Mouse (Mus musculus): ENCODE measurements around the gene Mettl18. TPM values are rescaled to one million over a fixed set of nuclear protein-coding genes. Genes with fewer than 3 reads are reported as not detected.
"Not testable (repeated sequence)": the region's sequence is repeated elsewhere in the genome, so short reads cannot be mapped to it uniquely, and the experiment has no call there.

The Mettl18 gene
- total RNA-seq (2021), result 1 to 10 TPM; 3.6 to 4.1 TPM

DNA sequence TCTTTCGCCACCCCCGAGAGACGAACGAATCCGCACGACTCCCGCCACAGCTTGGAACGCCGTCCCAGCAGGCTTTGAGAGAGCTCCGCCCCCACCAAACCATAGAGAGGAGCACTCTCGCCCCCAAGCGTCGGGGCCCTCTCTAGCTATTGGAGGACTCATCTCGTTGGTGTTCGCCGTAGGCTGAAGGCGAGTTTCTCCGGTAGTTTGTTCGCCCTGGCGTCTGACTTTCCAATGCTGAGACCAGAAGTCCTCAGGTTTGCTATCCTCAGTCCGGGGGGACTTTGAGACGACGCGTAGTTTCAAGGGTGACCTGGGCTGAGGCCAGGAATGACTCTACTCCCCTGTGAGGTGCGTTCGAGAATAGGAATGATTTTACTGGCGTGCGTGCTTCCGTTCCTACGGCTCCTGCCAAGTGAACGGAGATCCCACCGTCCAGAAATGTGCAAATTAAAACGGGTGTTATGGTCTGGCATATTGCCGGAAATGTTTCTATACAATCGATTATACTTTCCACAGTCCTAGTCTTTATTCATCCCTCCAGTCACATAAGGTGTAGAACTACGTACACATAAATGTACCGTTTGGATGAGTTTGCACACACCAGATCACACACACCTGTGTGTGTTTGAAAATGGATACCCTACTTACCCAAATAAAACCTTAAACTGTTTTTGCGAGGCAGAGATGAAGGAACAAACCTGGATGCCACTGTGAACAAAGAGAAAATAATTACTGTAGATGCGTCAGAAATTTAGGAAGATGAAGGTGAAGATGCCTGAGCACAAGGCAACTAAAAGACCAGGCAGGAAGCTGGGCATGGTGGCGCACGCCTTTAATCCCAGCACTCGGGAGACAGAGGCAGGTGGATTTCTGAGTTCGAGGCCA is at the start of gene Mettl18, which contains the start of gene BC055324:
Gene Mettl18, plus strand, starts transcription at position 169 of the 888 bp plus-strand sequence.
Gene BC055324, minus strand, starts transcription at position 76 of the 888 bp plus-strand sequence.
- DNase-seq (ENCODE audit: low spot score), result peak; percentile 73
- intact Hi-C loops (cut with DNase I), result loop anchor here (5.0 kb wide), 1 partner anchor 63 kb away; no protein-coding TSS in a partner anchor

DNA sequence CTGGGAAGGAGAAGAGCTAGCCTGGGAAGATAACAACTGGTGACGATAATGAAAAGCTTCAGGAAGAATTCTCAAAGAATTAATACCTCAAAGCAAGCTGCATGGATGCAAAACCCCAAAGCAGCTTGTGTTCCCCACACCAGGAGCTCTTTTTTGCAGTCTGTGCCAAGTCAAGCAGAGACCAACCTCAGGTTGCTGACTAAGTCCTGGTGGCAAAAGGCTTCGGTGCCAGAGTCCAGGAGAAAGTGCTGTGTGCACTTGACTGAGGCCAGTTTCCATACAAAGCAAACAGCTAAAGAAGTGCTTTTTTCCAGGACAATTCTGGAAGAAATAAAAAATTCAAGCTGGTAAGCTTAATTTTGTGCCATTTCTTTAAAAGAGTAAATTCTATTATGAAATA is 41.3 kb upstream of the Mettl18 start:
- intact Hi-C loops (cut with DNase I), result no loop called here
- DNase-seq (ENCODE audit: low spot score), result no peak

DNA sequence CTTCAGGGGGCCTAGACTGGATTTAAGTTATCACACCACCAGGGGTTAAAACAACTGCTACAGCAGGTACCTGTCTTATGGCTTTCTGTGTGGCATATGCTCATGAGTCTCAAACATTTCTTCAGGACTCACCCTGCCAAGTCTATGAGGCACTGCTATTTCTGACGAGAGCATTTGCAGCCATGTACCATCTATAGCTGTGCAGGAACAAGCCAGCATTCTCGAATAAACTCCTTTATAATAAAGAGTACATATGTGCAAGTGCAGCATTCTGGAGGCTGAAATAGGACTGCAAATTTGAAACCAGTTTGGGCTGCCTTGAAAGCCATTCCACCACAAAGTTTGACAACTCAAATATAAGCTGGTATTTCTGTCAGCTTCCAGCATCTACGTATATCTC is 36.7 kb upstream of the Mettl18 start:
- DNase-seq (ENCODE audit: low spot score), result no peak
- intact Hi-C loops (cut with DNase I), result no loop called here

DNA sequence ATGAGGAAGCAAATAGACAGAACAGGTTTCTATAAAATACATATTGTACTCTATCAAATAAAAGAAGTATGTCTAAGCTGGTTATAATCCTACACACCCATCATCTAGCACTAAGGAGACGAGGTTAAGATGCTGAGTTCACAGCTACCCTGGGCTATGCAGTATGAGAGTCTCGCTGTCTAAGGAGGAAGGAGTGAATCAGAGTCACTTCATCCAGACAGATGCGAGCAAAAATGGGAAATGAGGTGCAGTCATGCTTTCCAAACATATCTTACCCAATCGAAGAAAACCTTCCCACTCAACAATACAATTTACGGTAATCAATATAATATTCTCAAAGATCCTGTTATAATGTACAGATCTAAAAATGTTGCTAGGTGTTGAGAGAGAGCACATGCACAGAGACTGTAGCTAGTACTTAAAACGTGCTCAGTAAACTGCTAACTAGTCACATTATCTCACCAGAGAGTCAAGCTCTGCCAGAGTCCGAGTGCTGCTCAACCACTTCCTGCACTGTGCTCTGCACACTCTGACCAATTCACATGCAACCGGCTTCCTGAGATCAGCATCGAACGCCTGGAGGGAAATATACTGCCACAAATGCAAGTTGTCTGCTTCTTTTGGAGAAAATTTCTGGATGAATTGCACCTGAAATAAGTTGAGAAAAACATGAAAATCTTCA is 30.5 kb upstream of the Mettl18 start:
- intact Hi-C loops (cut with DNase I), result no loop called here
- DNase-seq (ENCODE audit: low spot score), result no peak

DNA sequence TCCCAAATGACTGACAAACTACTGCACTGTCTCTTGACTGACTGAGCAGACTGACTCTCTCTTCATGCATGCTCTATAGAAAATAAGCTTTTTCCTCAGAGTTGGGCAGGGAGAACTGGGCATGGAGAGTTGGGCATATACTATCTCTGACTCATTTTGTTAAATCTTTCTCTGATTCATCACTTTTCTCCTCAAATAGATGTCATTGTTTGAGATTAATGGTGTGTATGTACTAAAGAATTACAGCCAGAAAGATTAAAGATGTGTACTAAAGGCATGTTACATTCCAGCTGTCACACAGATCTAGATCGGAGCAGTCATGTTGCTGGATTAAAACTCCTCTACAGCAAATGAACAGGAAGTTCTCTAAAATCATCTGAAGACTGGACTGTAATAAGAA is 20.2 kb upstream of the Mettl18 start:
- no peak for DNase-seq (ENCODE audit: low spot score)
- intact Hi-C loops (cut with DNase I), result no loop called here

DNA sequence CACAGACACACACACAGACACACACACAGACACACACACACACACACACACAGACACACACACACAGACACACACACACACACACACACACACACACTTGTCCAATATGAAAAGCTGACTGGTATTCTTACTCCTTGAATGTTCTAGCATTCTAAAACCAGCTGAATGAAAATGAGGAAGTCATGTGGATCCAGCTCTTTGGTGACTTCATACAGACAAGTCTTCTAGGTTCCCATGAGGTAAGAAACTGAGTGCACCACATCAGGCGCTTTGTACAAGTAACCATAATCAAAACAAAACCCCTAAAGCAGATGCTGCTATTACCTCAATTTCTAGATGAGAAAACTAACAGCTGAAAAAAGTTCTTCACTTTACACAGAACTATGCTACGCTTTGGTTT is 19.6 kb upstream of the Mettl18 start:
- intact Hi-C loops (cut with DNase I), result no loop called here
- no peak for DNase-seq (ENCODE audit: low spot score)

DNA sequence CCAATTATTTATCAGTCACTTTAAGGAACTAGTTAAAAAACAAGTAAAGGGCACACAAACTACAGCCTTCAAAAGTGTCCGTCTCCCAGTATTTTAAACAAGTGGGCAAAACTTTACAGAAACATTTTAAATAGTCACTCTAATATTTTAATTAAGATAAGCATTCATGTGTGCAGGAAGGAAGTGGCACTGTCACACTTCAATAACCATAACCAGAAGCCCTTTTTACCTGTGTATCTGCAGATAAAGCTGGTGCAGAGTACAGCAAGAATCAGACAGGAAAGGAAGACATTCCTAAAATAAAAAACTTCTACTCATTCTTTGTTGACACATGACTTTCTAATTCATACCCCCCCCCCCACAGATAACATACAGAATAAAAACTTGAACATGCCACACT is 18.2 kb upstream of the Mettl18 start:
- DNase-seq (ENCODE audit: low spot score), result no peak
- intact Hi-C loops (cut with DNase I), result no loop called here

DNA sequence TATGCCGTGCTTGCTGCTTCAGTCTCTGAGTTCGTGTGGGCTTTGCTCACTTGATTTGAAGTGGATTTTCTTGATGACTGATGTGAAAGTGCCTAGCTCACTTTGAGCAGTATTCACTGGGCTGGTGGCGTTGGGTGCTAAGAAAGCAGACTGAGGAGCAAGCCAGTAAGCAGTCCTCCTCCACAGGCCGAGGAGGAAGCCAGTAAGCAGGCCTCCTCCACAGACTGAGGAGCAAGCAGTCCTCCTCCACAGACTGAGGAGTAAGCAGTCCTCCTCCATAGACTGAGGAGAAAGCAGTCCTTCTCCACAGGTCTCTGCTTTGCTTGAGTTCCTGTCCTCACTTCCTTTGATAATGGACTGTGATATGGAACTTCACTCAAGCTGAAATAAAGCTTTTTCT is 2.3 kb upstream of the Mettl18 start:
- intact Hi-C loops (cut with DNase I), result loop anchor here (5.0 kb wide), 1 partner anchor 60 kb away; no protein-coding TSS in a partner anchor
- no peak for DNase-seq (ENCODE audit: low spot score)

DNA sequence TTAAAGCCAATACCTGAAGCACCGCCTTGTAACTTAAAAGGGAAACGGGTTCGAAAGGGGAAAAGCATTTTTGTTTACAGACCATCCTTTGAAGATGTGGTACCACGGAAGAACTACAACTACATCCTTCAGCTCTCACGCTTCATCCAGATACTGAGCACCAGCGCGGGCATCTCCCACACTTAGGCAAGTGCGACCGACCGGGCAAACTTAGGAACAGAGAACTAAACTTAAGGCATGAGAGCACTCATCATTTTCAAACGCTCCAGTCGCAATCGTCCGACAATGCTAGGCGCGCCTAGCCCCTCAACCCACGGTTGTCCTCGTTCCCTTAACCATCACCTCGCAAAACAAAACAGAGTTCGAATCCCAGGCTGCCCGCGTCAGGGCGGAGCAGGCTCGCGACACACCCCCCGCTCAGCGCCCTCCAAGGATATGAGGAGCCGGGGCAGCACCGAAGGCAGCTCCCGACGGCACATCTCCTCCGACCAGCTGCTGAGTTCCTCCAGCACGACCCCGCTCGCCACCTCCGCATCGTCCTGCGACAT is 442 bp upstream of the Mettl18 start:
- DNase-seq (ENCODE audit: low spot score), result no peak
- intact Hi-C loops (cut with DNase I), result loop anchor here (5.0 kb wide), 1 partner anchor 62 kb away; no protein-coding TSS in a partner anchor

DNA sequence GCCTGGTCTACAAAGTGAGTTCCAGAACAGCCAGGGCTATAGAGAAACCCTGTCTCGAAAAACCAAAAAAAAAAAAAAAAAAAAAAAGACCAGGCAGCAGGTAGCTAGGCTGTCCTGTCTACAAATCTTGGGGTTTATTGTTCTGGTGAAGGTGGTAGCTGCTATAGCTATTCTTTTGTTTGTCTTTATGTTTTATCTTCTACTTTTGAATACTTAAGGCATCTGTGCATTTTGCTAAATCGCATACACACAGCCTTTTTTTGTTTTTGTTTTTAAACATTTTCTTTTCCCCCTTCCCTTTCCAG is 872 bp downstream of the Mettl18 start:
- DNase-seq (ENCODE audit: low spot score), result no peak
- intact Hi-C loops (cut with DNase I), result no loop called here

DNA sequence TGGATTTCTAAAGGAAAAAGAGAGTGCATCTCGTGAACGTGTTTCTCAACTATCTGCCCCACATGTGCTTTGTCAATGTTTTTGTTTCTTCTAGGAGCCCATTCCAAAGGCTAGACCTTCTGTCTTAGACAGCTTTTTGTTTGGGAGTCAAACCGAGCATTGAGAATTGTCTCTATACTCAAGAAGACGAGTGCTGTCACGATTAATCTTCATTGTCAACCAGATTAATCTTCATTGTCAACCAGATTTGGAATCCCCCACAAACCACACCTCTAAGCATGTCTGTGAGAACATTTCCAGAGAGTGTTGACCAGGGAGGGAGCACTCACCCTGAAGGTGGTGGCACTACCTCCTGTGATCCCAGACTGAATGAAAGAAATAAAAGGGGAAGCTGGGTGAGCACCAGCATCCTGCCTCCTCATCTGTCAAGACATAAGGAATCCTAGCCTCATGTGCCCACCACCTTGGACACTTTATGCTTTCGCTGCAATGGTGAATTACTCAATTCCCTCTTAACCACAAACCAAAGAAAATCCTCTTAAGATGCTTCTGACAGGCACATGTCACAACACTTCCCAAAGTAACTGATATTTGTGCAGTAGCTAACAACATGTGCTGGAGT is 7.3 kb downstream of the Mettl18 start:
- intact Hi-C loops (cut with DNase I), result no loop called here
- no peak for DNase-seq (ENCODE audit: low spot score)

DNA sequence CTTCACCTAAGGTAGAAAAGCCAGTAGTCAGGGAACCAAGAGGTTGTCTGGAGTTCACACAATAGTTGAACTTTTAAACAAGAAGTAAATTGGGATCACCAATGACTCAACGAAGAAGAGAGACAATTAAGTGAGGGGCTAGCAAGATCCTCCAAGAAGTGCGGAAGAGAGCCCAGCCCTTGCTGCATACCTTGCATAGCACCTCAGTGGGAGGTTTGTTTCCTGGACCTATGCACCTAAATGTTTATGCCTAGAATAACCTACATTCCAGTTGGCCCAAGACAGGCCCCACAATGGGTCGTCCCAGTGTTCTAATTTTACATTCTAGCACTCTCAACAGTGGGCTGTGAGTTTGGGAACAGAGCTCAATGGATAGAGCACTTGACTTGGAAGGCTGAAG is 9.6 kb downstream of the Mettl18 start:
- DNase-seq (ENCODE audit: low spot score), result no peak
- intact Hi-C loops (cut with DNase I), result no loop called here

DNA sequence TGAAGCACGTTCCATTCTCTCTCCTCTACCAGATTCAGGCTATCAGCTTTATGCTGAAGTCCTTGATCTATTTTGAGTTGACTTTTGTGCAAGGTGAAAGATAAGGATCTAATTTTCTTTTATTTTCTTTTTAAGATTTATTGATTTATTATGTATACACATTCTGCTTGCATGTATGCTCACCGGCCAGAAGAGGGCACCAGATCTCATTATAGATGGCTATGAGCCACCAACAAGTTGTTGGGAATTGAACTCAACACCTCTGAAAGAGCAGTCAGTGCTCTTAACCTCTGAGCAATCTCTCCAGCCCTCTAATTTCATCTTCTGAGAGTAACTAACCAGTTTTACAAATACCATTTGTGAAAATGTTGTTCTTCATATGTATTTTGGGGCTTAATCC is 14.5 kb downstream of the Mettl18 start:
- intact Hi-C loops (cut with DNase I), result loop anchor here (1.0 to 5.0 kb wide), 2 partner anchors 129 to 173 kb away; no protein-coding TSS in a partner anchor
- DNase-seq (ENCODE audit: low spot score), result no peak

DNA sequence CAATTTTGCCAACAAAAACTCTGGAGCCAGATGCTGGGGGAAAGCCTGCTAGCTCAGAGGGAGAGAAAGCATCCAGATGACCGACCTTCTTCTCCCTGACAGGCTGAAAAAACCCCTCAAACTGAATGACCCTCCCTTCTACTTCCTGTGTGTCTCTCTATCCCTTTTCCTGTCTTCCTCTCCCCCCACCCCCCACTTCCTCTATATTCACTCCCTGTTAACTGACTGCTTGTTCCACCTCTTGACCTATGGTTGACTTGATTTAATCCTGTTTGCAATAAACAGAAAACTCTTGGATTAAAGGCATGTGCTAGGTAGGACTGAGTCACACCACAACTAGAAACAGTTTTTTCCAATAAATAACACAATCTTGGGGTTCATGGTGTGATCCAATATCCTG is 19.9 kb downstream of the Mettl18 start:
- intact Hi-C loops (cut with DNase I), result loop anchor here (5.0 kb wide), 1 partner anchor 38 kb away; no protein-coding TSS in a partner anchor
- no peak for DNase-seq (ENCODE audit: low spot score)

DNA sequence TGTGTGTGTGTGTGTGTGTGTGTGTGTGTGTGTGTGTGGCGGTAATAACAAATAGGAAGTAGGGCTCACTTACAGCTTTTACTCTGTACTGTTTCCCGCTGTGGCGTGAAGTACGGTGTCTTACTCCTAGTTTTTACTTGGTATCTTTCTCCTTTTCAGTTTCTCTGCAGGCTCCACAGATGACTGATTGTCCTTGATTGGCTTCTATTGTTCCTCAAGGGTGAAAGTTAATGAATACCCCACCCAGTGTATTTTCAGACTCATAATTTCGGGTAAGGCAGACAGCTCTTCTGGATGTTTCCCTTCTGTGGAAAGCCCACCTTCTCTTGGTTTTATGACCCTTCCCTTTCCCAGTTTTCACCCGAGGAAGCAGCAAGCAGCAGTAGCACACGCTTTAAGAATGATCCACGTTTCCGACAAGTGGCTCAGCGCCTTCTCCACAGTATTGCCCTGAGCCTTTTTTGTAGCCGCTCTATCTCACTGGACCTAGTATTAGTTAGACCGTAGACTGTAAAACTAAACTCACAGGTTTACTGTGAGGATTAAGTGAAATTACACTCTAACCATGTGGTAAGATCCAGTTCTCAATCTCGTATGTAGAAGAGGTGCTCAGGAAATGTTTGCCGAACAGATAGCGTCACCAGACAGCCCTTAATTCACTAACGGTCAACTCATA is 23.7 kb downstream of the Mettl18 start:
- no peak for DNase-seq (ENCODE audit: low spot score)
- intact Hi-C loops (cut with DNase I), result loop anchor here (5.0 kb wide), 1 partner anchor 34 kb away; no protein-coding TSS in a partner anchor

DNA sequence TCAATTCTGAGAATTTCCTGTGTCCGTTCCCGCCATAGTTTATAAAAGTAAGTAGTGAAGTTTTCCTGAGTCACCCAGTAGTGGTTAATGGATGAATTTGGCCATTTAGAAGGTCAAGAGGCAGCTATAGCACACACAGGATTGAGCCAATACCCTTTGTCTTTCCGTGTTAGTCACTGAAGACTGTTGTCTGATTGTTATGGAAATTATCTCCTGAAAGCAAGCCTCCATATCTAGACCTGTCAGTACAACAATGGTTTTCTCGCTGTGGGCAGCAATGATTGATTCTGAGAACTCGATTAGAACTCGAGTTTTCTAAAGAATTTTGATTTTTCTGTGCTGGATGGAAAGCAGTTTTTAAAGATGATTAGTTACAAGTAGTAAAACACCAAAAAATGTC is 25.1 kb downstream of the Mettl18 start:
- intact Hi-C loops (cut with DNase I), result loop anchor here (5.0 kb wide), 1 partner anchor 33 kb away; no protein-coding TSS in a partner anchor
- no peak for DNase-seq (ENCODE audit: low spot score)

DNA sequence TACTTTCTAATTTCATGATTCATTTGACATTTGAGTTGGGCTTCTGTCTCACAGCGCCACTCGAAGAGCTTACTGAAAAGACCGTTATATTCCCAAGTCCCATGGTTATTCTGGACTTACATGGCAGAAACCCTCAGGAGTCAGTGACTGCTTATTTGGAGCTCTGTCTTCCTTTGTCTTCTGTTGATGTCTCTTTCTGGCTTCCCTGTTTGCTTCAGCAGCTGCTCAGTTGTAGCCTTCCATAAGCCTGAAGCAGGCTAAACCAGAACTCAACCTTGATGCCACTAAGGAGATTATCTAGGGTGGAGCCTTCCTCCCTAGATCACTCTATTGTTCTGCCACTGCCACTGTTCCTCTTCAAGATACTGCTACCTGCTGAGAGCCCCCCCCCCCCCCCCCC is 26.1 kb downstream of the Mettl18 start:
- intact Hi-C loops (cut with DNase I); DNase-seq (ENCODE audit: low spot score): not testable (repeated sequence)

DNA sequence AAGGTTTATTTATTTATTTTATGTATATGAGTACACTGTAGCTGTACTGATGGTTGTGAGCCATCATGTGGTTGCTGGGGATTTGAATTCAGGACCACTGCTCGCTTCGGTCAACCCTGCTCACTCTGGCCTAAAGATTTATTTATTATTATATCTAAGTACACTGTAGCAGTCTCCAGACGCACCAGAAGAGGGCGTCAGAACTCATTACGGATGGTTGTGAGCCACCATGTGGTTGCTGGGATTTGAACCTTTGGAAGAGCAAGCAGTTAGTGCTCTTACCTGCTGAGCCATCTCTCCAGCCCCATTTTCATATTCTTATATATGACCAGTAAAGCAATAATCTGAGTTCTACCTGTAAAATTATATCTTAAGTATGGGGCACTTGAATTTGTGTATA is 27.4 kb downstream of the Mettl18 start:
- DNase-seq (ENCODE audit: low spot score); intact Hi-C loops (cut with DNase I): not testable (repeated sequence)

DNA sequence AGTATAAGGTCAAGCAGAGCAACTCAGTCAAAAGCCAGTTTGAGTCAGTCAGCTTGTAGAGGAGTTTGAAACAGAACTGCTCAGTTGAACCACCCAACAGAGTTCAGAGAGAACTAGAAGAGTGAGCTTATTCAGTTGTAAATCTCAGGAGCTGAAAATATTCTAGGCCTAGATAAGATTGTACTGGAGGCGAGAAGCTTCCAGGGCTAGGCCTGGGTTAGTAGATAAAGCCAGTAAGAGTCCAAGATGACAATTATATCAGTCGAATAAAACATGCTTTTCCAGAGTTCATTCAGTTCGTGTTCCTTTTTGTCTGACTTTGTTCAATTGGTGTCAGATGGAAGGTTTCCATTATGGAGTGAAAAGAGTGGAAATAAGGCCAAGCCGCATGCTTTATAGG is 31.0 kb downstream of the Mettl18 start:
- intact Hi-C loops (cut with DNase I), result no loop called here
- no peak for DNase-seq (ENCODE audit: low spot score)

DNA sequence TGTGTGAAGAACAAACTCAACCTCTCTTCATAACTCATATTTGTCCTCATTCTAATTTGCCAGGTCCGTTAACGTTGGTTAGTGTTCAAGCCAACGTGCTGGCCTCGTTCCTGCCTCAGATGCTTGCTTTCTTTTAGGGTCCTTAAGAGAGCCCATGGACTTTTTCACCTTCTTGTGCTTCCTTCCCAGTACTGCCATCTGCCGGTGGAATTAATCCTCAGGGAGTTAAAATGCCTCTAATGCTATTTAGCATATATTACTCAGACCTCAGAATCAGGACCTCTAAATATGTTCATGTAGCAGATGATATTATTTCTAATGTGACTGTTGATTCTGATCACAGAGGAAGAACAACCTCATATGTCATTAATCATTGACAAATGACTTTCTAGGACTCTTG is 32.7 kb downstream of the Mettl18 start:
- DNase-seq (ENCODE audit: low spot score), result no peak
- intact Hi-C loops (cut with DNase I), result no loop called here

Measured in heart, postnatal 25 days (tissue).